Mouse (Mus musculus) ES-E14 (cell line): ENCODE data around the gene Grid1. TPM values are rescaled to one million over a fixed set of nuclear protein-coding genes. Genes with fewer than 3 reads are reported as not detected.

Experiments used
- DNase-seq: peaks from one replicate; pipeline ENCODE4 v3.0.0-alpha.2; 2013; ENCODE audit warnings: low read depth, low spot score
- H3K27ac ChIP-seq: 2 replicates; pipeline ENCODE4 v1.5.1; 2012; ENCODE audit warnings: low read depth, mild to moderate bottlenecking, low read length, moderate library complexity, mixed read lengths; ENCODE audit not compliant: poor library complexity, insufficient read depth, severe bottlenecking
- H3K36me3 ChIP-seq: 2 replicates; pipeline ENCODE4 v1.6.1; 2012; ENCODE audit warnings: mild to moderate bottlenecking, low read length, moderate library complexity, mixed read lengths; ENCODE audit not compliant: control insufficient read depth, poor library complexity, insufficient read depth, severe bottlenecking
- H3K4me1 ChIP-seq, 2 experiments: fragments of 150-350 bp in 1 of 2; sonication (generic) in 1 of 2; 2 replicates each; pipeline ENCODE4 v1.6.1; 2012; ENCODE audit warnings: low read length in 2 of 2, mild to moderate bottlenecking in 1 of 2, mixed read lengths in 1 of 2; ENCODE audit not compliant: control insufficient read depth in 2 of 2, insufficient read depth in 2 of 2, poor library complexity in 1 of 2
- H3K4me3 ChIP-seq, 2 experiments: fragments of 150-350 bp in 1 of 2; sonication (generic) in 1 of 2; 2 replicates each; pipeline ENCODE4 v1.5.1; 2012; ENCODE audit warnings: low read length in 2 of 2, low read depth in 1 of 2, mild to moderate bottlenecking in 1 of 2, mixed read lengths in 1 of 2; ENCODE audit not compliant: insufficient read depth in 1 of 2, poor library complexity in 1 of 2, severe bottlenecking in 1 of 2
- H3K9ac ChIP-seq: 2 replicates; pipeline ENCODE4 v1.6.1; 2012; ENCODE audit warnings: low read depth, mild to moderate bottlenecking, low read length, mixed read lengths; ENCODE audit not compliant: poor library complexity, insufficient read depth, severe bottlenecking
- H3K9me3 ChIP-seq: fragments of 150-350 bp; sonication (generic); 2 replicates; pipeline ENCODE4 v1.6.1; 2012; ENCODE audit warnings: low read depth, mild to moderate bottlenecking, low read length; ENCODE audit not compliant: control insufficient read depth, insufficient read depth
- CHD2 ChIP-seq: IDR thresholded peaks from 2 replicates; pipeline ENCODE4 v1.6.1; 2014; ENCODE audit warnings: mild to moderate bottlenecking, low read depth, low read length, inconsistent platforms
- HCFC1 ChIP-seq: IDR thresholded peaks from 2 replicates; pipeline ENCODE4 v1.6.1; 2012; ENCODE audit warnings: low read length, inconsistent platforms, borderline replicate concordance; ENCODE audit not compliant: insufficient read depth
- MAFK ChIP-seq: IDR thresholded peaks from 2 replicates; pipeline ENCODE4 v1.6.1; 2014; ENCODE audit warnings: mild to moderate bottlenecking, low read depth, low read length, inconsistent platforms; ENCODE audit not compliant: insufficient read depth
- ZC3H11A ChIP-seq: IDR thresholded peaks from 2 replicates; pipeline ENCODE4 v1.6.1; 2012; ENCODE audit warnings: low read depth, mild to moderate bottlenecking, inconsistent platforms, low read length, borderline replicate concordance
- ZNF384 ChIP-seq: IDR thresholded peaks from 2 replicates; pipeline ENCODE4 v1.6.1; 2012; ENCODE audit warnings: low read depth, low read length, inconsistent platforms
- in situ Hi-C, 2 experiments: fragments of 600-800 bp; cut with MboI; formaldehyde crosslinking; loops; one replicate each; pipeline ENCODE4 v1.15.1; 2025; ENCODE audit warnings: low sequenced_read_pairs in 2 of 2, inconsistent platforms in 1 of 2; ENCODE audit not compliant: unreplicated experiment in 2 of 2
- total RNA-seq: library from RNA; depleted of rRNA; stranded (reverse); fragments of 300-350 nt; gene quantifications from 2 replicates; pipeline ENCODE4 v1.2.3, GENCODE M21; 2012

Gene Grid1
- total RNA-seq, 1 experiment: 0.54 TPM

DNA sequence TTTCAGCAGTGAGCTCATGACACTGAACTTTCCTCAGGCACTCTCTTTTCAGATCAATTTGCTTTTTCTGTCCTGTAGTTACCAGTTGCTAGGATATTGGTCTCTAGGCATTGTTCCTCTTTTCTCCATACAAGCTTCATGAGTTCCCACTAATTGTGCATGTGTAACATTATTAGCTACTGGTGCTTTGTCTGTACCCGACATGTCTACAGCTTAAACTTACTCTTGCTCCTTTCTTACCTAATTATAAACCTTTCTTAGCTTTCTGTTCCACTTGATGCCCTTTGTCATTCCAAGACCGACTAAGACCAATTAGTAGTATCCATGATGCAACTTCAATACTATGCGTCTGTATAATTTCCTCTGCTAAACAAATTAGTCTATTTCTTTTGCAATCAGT, 554.5 kb downstream of the Grid1 start:
- in situ Hi-C loops: no loop called here
- no peak for DNase-seq
- Histone ChIP-seq H3K4me1 (no peaks in the 10 kb centered on the region), H3K27ac (no peak overlapping the region), H3K9me3 (no peaks in the 10 kb centered on the region), H3K36me3 (no peaks in the 10 kb centered on the region), H3K4me3 (no peak overlapping the region), H3K9ac (no peak overlapping the region)
- TF ChIP-seq ZNF384 (no peak), ZC3H11A (no peak), CHD2 (no peak), HCFC1 (no peak), MAFK (no peak)

DNA sequence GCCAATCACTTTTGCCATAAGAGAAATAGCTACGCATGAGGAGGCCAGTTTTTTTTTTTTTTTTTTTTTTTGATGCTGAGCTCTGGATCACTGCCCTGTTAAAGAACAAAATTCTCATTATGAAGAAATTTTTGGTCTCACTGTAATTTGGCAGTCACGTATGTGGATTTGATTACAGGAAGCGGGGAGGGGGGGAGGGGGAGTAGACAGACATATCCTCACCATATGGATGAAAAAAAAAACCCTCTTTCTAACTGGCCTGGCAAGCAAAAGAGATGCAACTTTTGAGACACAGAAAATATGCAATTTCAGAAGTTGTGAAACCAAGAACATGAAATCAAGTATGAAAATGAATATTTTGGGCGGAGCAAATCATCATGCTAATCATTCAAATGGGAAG, 573.7 kb downstream of the Grid1 start:
- H3K4me1 ChIP-seq: no peaks in the 10 kb centered on the region
- no peaks in the 10 kb centered on the region for H3K36me3 ChIP-seq
- no peak overlapping the region for H3K4me3 ChIP-seq
- no peak for DNase-seq
- H3K9me3 ChIP-seq: no peaks in the 10 kb centered on the region
- TF ChIP-seq ZC3H11A (no peak), HCFC1 (no peak), MAFK (no peak), ZNF384 (no peak), CHD2 (no peak)
- H3K9ac ChIP-seq: no peak overlapping the region
- in situ Hi-C loops: no loop called here
- no peak overlapping the region for H3K27ac ChIP-seq

DNA sequence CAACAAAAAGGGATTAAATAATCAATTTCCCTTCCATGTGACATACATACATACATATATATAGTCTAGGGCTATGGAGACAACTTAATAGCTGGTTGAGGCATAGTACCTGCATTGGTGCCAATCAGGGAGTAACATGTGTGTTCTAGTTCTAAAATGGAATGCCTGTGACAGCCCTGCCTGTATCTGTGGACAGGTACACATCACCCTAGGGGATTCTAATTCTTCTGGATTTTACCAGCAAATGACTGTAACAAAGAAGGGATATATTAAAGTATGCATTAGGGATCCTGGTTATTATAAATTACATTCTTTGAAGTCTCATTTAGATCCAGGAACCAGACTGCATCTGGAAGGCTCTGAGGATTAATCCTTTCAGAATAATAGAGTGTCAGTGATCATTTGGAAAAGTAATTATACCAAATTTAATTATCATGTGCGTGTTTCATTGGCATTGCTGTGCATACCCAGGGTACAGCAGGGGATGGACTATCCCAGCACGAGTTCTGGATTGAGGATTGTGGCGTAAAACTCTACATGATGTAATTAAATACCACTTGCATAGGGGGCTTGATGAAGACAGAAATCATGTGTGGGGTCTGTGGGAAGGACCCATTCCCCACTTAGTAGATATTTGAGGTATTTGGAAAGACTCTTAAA, 584.5 kb downstream of the Grid1 start:
- in situ Hi-C loops: no loop called here
- H3K4me1 ChIP-seq: no peaks in the 10 kb centered on the region
- no peak for DNase-seq

DNA sequence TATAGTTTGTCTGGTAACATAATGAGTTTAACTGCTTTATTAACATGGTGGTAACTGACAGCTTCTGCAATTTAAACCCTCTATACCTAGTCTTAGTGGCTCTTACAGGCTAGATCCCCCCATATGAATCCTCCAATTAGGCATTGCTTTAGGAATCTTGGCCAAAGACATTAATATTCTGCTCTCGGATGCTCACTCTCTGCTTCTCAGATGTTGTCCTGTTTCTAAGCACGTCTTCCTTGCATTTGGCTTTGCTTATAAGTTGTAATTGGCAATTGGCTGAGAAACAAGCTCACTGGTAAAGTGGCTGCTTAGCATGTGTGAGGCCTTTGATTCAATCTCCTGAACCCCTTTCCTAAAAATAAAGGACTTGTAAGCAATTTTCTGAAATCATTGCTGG, 610.4 kb downstream of the Grid1 start:
- H3K9me3 ChIP-seq: no peaks in the 10 kb centered on the region
- TF ChIP-seq ZC3H11A (no peak), ZNF384 (no peak), MAFK (no peak), CHD2 (no peak), HCFC1 (no peak)
- H3K9ac ChIP-seq: no peak overlapping the region
- H3K4me1 ChIP-seq: no peaks in the 10 kb centered on the region
- no peak overlapping the region for H3K27ac ChIP-seq
- no peak for DNase-seq
- in situ Hi-C loops: no loop called here
- no peaks in the 10 kb centered on the region for H3K36me3 ChIP-seq
- no peak overlapping the region for H3K4me3 ChIP-seq

More for the DNA sequence above, 584.5 kb downstream of the Grid1 start:
- H3K27ac ChIP-seq: no peak overlapping the region
- no peaks in the 10 kb centered on the region for H3K9me3 ChIP-seq
- H3K4me3 ChIP-seq: no peak overlapping the region
- no peak for TF ChIP-seq HCFC1
- TF ChIP-seq CHD2: no peak
- TF ChIP-seq ZNF384: no peak
- TF ChIP-seq MAFK: no peak
- TF ChIP-seq ZC3H11A: no peak
- no peak overlapping the region for H3K9ac ChIP-seq
- H3K36me3 ChIP-seq: no peaks in the 10 kb centered on the region

DNA sequence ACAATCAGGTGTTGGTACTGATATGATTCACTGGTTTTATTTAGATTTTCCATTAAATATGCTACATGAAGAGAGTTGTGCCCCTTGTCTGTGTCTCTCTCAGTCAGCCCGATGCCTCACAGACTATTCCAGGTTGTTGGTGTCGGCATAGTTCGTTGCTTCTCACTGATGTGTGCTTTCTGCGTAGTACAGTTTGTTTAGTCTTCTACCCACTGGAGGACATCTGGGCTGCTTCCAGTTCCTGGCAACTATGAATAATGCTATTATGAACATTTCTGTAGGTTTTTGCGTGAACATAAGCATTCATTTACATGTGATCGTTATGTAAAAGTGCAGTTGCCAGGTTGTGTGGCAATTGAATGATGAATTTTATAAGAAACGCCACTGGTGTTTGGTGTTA, 633.8 kb downstream of the Grid1 start:
- in situ Hi-C loops: no loop called here
- Histone ChIP-seq H3K9me3 (no peaks in the 10 kb centered on the region), H3K27ac (no peak overlapping the region), H3K4me1 (no peaks in the 10 kb centered on the region), H3K4me3 (no peak overlapping the region), H3K9ac (no peak overlapping the region), H3K36me3 (no peaks in the 10 kb centered on the region)
- DNase-seq: no peak
- TF ChIP-seq ZNF384: no peak
- TF ChIP-seq ZC3H11A: no peak
- TF ChIP-seq CHD2: no peak
- TF ChIP-seq HCFC1: no peak
- TF ChIP-seq MAFK: no peak
